Mouse (Mus musculus): ENCODE results near the gene Slc2a13.

GRCm38 (mm10) chr15:91503291-91503690 lies 69.8 kb downstream of the Slc2a13 start:
- TF ChIP-seq CTCF (conservative IDR thresholded peaks at IDR 0.05; ENCODE audit: low read length) (no peak), NANOG (IDR thresholded peaks at IDR 0.05; ENCODE audit: borderline replicate concordance, low read length) (no peak), POU5F1 (IDR thresholded peaks at IDR 0.05; ENCODE audit: borderline replicate concordance, low read length) (no peak)
